Mouse (Mus musculus) c-Kit-negative CD71-positive TER-119-positive erythroid progenitor cells, embryonic 14.5 days (primary cell): ENCODE data around the gene 3110040M04Rik.

ENCODE experiments used
- DNase-seq: peaks from one replicate; pipeline ENCODE4 v3.0.0-alpha.2; 2013; ENCODE audit warnings: low read depth, low spot score

3110040M04Rik gene

GRCm38 (mm10) chr1:151233756-151234155 lies 29.8 kb downstream of the 3110040M04Rik start:
- no peak for DNase-seq

GRCm38 (mm10) chr1:151235574-151235973 lies 31.7 kb downstream of the 3110040M04Rik start:
- no peak for DNase-seq

DNA sequence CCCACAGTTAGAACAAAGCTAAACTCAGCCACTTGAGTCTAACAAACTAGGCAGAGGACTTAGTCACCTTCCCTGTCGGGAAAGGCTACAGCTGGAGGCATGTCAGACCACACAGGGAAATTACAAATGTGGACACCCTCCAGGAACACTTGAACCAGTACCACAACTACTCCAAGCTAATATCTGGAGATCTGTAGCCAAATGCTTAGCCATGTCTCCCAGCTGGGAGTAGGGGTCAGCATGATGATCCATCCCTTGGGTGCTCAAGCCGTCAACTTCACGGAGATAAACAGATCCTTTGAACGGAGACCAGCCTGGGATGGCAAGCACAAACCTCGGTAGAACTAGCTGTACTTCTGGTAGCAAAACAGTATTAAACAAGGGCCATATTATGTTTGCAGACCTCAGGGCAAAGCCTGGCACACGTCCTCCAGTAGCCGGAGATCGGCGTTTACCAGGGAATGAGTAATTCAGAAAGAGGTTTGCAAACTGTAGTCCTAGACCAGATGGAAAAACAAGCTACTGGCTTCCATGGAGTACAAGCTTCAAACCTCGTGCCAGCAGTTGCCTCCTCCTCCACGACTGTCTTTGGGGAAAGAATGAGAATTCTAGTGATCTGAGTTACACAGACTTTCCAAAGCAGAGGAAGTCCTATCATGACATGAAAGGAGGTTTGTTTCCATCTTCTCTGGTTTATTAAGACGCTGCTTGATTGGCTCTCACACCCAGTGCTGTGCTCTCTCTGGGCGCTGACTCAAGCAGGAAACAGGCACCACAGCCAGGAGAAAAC lies 32.4 kb downstream of the 3110040M04Rik start:
- DNase-seq = no peak

GRCm38 (mm10) chr1:151237780-151238179 lies 33.9 kb downstream of the 3110040M04Rik start:
- DNase-seq = no peak

DNA sequence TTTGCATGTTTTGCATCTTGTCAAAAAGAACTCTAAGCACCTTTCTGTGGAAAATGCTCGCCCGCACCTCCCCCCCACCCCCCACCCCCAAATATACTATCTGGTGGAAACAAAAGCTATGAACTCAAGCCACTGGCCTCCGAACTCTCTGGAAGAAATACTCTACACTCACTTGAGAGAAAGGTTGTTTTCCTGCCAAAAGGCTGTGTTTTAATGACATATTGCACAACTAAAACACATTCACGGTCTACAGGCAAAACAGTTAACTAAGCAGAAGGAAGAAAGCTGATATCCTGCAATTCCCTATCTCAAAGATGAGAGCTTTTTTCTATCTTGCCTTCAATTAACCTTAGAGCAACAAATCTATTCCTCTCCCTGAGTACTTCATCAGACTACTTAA lies 39.4 kb downstream of the 3110040M04Rik start:
- no peak for DNase-seq

- DNase-seq = no peak
Measured at GRCm38 (mm10) chr1:151244013-151244412, 40.1 kb downstream of the 3110040M04Rik start.

DNA sequence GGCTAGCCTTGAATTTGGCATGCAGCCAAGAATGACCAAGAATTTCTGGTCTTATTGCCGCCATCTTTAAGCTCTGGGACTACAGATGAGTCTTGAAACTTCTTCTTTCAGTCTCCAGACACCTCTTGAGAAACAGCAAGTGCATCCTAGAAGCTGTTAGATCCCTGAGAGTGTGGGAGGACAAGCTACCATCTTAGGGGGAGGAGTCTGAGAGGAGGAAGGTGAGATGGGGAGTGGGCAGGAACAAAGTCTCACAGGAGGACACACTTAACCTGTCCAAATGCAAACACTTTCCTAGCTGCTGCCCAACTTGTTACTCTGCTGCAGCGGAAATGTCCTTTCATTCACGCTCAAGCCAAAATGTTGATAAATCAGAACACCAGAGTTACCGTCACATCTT lies 40.8 kb downstream of the 3110040M04Rik start:
- DNase-seq = no peak

GRCm38 (mm10) chr1:151245165-151245564 lies 41.2 kb downstream of the 3110040M04Rik start:
- no peak for DNase-seq

GRCm38 (mm10) chr1:151245846-151246245 lies 41.9 kb downstream of the 3110040M04Rik start:
- DNase-seq = no peak

GRCm38 (mm10) chr1:151250109-151250508 lies 46.2 kb downstream of the 3110040M04Rik start:
- no peak for DNase-seq

DNA sequence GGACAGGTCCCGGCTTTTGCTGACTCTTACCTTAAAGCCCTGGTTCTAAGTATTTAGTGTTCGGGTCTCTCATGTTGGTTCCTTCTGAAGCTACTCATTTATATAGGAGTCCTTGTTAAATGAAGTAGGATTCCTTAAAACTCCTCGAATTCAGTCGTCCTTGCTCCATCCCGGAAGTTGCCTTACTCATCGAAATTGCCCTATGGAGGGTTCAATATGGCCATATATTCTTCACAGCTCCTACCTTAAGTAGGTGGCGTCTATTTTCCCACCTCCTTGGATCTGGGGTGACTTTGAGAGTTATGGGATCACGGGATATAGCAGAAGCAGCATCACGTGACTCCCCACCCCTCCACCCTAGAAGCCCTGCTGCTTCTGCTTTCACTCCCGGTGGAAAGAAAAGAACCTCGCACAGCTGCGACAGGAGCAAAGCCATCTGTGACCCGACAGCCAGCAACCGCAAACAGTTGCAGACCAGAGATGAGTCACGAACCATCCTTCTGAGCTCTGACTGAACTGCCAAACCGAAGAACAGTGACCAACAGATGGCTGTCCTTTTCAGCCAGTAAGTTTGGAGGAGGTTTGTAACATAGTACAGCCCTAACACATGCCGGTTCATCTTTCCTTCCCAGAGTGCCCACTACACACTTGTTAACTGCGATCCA lies 46.7 kb downstream of the 3110040M04Rik start:
- DNase-seq = no peak

GRCm38 (mm10) chr1:151251194-151252010 lies 47.5 kb downstream of the 3110040M04Rik start:
- DNase-seq = no peak
